Mouse (Mus musculus): ENCODE results near the gene Ppp1ca. TPM values are rescaled to one million over a fixed set of nuclear protein-coding genes. Genes with fewer than 3 reads are reported as not detected.

Gene Ppp1ca
- polyA plus RNA-seq, 1 experiment, result 373 TPM

- TF ChIP-seq CTCF (IDR thresholded peaks at IDR 0.05; ENCODE audit: insufficient read depth, low read length), result peak; percentile 76
- TF ChIP-seq POLR2A (IDR thresholded peaks at IDR 0.05; ENCODE audit: borderline replicate concordance, extremely low read depth, low read depth, low read length), result no peak
- DNase-seq, result peak; percentile 58
- 13% methylated on average over 8 of the region's 8 CpGs for WGBS
Measured at GRCm38 (mm10) chr19:4227894-4228678, 36.2 kb downstream of the Ppp1ca start.

GRCm38 (mm10) chr19:4228891-4229290, 37.0 kb downstream of the Ppp1ca start:
- TF ChIP-seq CTCF (IDR thresholded peaks at IDR 0.05; ENCODE audit: insufficient read depth, low read length), result no peak
- no peak for TF ChIP-seq POLR2A (IDR thresholded peaks at IDR 0.05; ENCODE audit: borderline replicate concordance, extremely low read depth, low read depth, low read length)
- Histone ChIP-seq H3K4me1 (ENCODE audit: control insufficient read depth, insufficient read depth, low read length) (peaks cover 12% of the 10 kb centered on the region), H3K4me3 (replicated peaks; ENCODE audit: extremely low read depth, low read depth, low read length) (no peak overlapping the region)
- DNase-seq, result no peak
- 73% methylated on average over 4 of the region's 4 CpGs for WGBS

More at GRCm38 (mm10) chr19:4227894-4228678, 36.2 kb downstream of the Ppp1ca start:
- H3K4me1 ChIP-seq (ENCODE audit: control insufficient read depth, insufficient read depth, low read length), result peaks cover 12% of the 10 kb centered on the region
- H3K4me3 ChIP-seq (replicated peaks; ENCODE audit: extremely low read depth, low read depth, low read length), result no peak overlapping the region

- peaks cover 12% of the 10 kb centered on the region for H3K4me1 ChIP-seq (ENCODE audit: control insufficient read depth, insufficient read depth, low read length)
- no peak for DNase-seq
- WGBS, result 64% methylated on average over 9 of the region's 9 CpGs
- no peak overlapping the region for H3K4me3 ChIP-seq (replicated peaks; ENCODE audit: extremely low read depth, low read depth, low read length)
- TF ChIP-seq POLR2A (IDR thresholded peaks at IDR 0.05; ENCODE audit: borderline replicate concordance, extremely low read depth, low read depth, low read length) (no peak), CTCF (IDR thresholded peaks at IDR 0.05; ENCODE audit: insufficient read depth, low read length) (no peak)
Measured at GRCm38 (mm10) chr19:4229451-4230076, 37.7 kb downstream of the Ppp1ca start.

GRCm38 (mm10) chr19:4230415-4230814, 38.5 kb downstream of the Ppp1ca start:
- H3K4me3 ChIP-seq (replicated peaks; ENCODE audit: extremely low read depth, low read depth, low read length), result no peak overlapping the region
- no peak for DNase-seq
- no peak for TF ChIP-seq POLR2A (IDR thresholded peaks at IDR 0.05; ENCODE audit: borderline replicate concordance, extremely low read depth, low read depth, low read length)
- no peak for TF ChIP-seq CTCF (IDR thresholded peaks at IDR 0.05; ENCODE audit: insufficient read depth, low read length)
- H3K4me1 ChIP-seq (ENCODE audit: control insufficient read depth, insufficient read depth, low read length), result peaks cover 12% of the 10 kb centered on the region
- 54% methylated on average over 8 of the region's 8 CpGs for WGBS

- peaks cover 12% of the 10 kb centered on the region for H3K4me1 ChIP-seq (ENCODE audit: control insufficient read depth, insufficient read depth, low read length)
- TF ChIP-seq POLR2A (IDR thresholded peaks at IDR 0.05; ENCODE audit: borderline replicate concordance, extremely low read depth, low read depth, low read length) (peak; percentile 93; the same call in 1 of the 2 replicates), CTCF (IDR thresholded peaks at IDR 0.05; ENCODE audit: insufficient read depth, low read length) (no peak)
- peak within 1 kb of the TSS; percentile 79 for H3K4me3 ChIP-seq (replicated peaks; ENCODE audit: extremely low read depth, low read depth, low read length)
- WGBS, result 7% methylated on average over 26 of the region's 26 CpGs
- peak; percentile 96 for DNase-seq
Measured at GRCm38 (mm10) chr19:4231253-4232185, 39.7 kb downstream of the Ppp1ca start, which contains the start of gene Pold4. TSS of gene Pold4 (plus strand) at chr19:4231899.

- no peak for TF ChIP-seq CTCF (IDR thresholded peaks at IDR 0.05; ENCODE audit: insufficient read depth, low read length)
- TF ChIP-seq POLR2A (IDR thresholded peaks at IDR 0.05; ENCODE audit: borderline replicate concordance, extremely low read depth, low read depth, low read length), result peak; percentile 48; the same call in 1 of the 2 replicates
- DNase-seq, result no peak
- peaks cover 12% of the 10 kb centered on the region for H3K4me1 ChIP-seq (ENCODE audit: control insufficient read depth, insufficient read depth, low read length)
- WGBS, result 9% methylated on average over 2 of the region's 2 CpGs
- peak overlapping the region; percentile 79 for H3K4me3 ChIP-seq (replicated peaks; ENCODE audit: extremely low read depth, low read depth, low read length)
Measured at GRCm38 (mm10) chr19:4232186-4232572, 40.3 kb downstream of the Ppp1ca start.

- 79% methylated on average over 7 of the region's 7 CpGs for WGBS
- DNase-seq, result no peak
- peaks cover 9% of the 10 kb centered on the region for H3K4me1 ChIP-seq (ENCODE audit: control insufficient read depth, insufficient read depth, low read length)
- TF ChIP-seq CTCF (IDR thresholded peaks at IDR 0.05; ENCODE audit: insufficient read depth, low read length) (no peak), POLR2A (IDR thresholded peaks at IDR 0.05; ENCODE audit: borderline replicate concordance, extremely low read depth, low read depth, low read length) (no peak)
- no peak overlapping the region for H3K4me3 ChIP-seq (replicated peaks; ENCODE audit: extremely low read depth, low read depth, low read length)
Measured at GRCm38 (mm10) chr19:4232651-4233050, 40.8 kb downstream of the Ppp1ca start.

- Histone ChIP-seq H3K4me1 (ENCODE audit: control insufficient read depth, insufficient read depth, low read length) (peaks cover 9% of the 10 kb centered on the region), H3K4me3 (replicated peaks; ENCODE audit: extremely low read depth, low read depth, low read length) (no peak overlapping the region)
- DNase-seq, result no peak
- 68% methylated on average over 4 of the region's 4 CpGs for WGBS
- TF ChIP-seq CTCF (IDR thresholded peaks at IDR 0.05; ENCODE audit: insufficient read depth, low read length), result no peak
- no peak for TF ChIP-seq POLR2A (IDR thresholded peaks at IDR 0.05; ENCODE audit: borderline replicate concordance, extremely low read depth, low read depth, low read length)
Measured at GRCm38 (mm10) chr19:4234548-4234947, 42.7 kb downstream of the Ppp1ca start.

- no peak for TF ChIP-seq CTCF (IDR thresholded peaks at IDR 0.05; ENCODE audit: insufficient read depth, low read length)
- TF ChIP-seq POLR2A (IDR thresholded peaks at IDR 0.05; ENCODE audit: borderline replicate concordance, extremely low read depth, low read depth, low read length), result no peak
- no peak for DNase-seq
- 58% methylated on average over 8 of the region's 8 CpGs for WGBS
Measured at GRCm38 (mm10) chr19:4240247-4240668, 48.4 kb downstream of the Ppp1ca start.

More at GRCm38 (mm10) chr19:4240247-4240668, 48.4 kb downstream of the Ppp1ca start:
- no peak overlapping the region for H3K4me3 ChIP-seq (replicated peaks; ENCODE audit: extremely low read depth, low read depth, low read length)
- H3K4me1 ChIP-seq (ENCODE audit: control insufficient read depth, insufficient read depth, low read length), result no peaks in the 10 kb centered on the region
